Mouse (Mus musculus) midbrain, postnatal 0 days (tissue): ENCODE measurements around the gene Dclk1. TPM values are rescaled to one million over a fixed set of nuclear protein-coding genes. Genes with fewer than 3 reads are reported as not detected.

Experiments
- ATAC-seq: fragments of 200-750 bp; cut with Nextera tagmentation; 2 replicates; pipeline ENCODE4 v1.8.0; 2017; ENCODE audit warnings: moderate number of reproducible peaks, mild to moderate bottlenecking, moderate TSS enrichment, moderate library complexity; ENCODE audit not compliant: low FRiP score
- DNase-seq: peaks from one replicate; pipeline ENCODE4 v3.0.0-alpha.2; 2015; ENCODE audit warnings: low spot score
- H3K27ac ChIP-seq: fragments of 300-500 bp; sonication (generic); 2 replicates; pipeline ENCODE4 v1.5.1; 2014; ENCODE audit warnings: low read depth, mild to moderate bottlenecking, low read length, mixed read lengths
- H3K27me3 ChIP-seq: fragments of 300-500 bp; sonication (generic); 2 replicates; pipeline ENCODE4 v1.6.1; 2014; ENCODE audit warnings: low read length, control low read depth, mixed read lengths; ENCODE audit not compliant: insufficient read depth
- H3K36me3 ChIP-seq: fragments of 300-500 bp; sonication (generic); 2 replicates; pipeline ENCODE4 v1.6.1; 2014; ENCODE audit warnings: low read length, control low read depth, mixed read lengths; ENCODE audit not compliant: insufficient read depth
- H3K4me1 ChIP-seq: fragments of 300-500 bp; sonication (generic); 2 replicates; pipeline ENCODE4 v1.6.1; 2014; ENCODE audit warnings: mild to moderate bottlenecking, control low read depth, antibody characterized with exemption, low read length, mixed read lengths; ENCODE audit not compliant: insufficient read depth
- H3K4me2 ChIP-seq: fragments of 300-500 bp; sonication (generic); 2 replicates; pipeline ENCODE4 v1.6.1; 2014; ENCODE audit warnings: low read depth, mild to moderate bottlenecking, low read length, mixed read lengths; ENCODE audit not compliant: poor library complexity, severe bottlenecking
- H3K4me3 ChIP-seq: fragments of 300-500 bp; sonication (generic); 2 replicates; pipeline ENCODE4 v1.5.1; 2014; ENCODE audit warnings: low read depth, mild to moderate bottlenecking, low read length, moderate library complexity
- H3K9ac ChIP-seq: fragments of 300-500 bp; sonication (generic); replicated peaks from 2 replicates; pipeline ENCODE4 v1.6.1; 2014; ENCODE audit warnings: mild to moderate bottlenecking, low read length, moderate library complexity, mixed read lengths; ENCODE audit not compliant: poor library complexity, severe bottlenecking
- H3K9me3 ChIP-seq: fragments of 300-500 bp; sonication (generic); 2 replicates; pipeline ENCODE4 v1.6.1; 2016; ENCODE audit warnings: low read length, control low read depth
- CTCF ChIP-seq: IDR thresholded peaks from 2 replicates; pipeline ENCODE4 v1.5.1; 2016; ENCODE audit warnings: antibody characterized with exemption, mild to moderate bottlenecking
- WGBS: fragments of 180-500 bp; shearing (Covaris S2); extraction: QIAGEN DNeasy Blood & Tissue Kit; methylation state at CpG from one replicate; pipeline ENCODE4 v1.1.7; 2014; 5-methylcytosine and 5-hydroxymethylcytosine counted together
- polyA plus RNA-seq: library from polyadenylated mRNA; unstranded; fragments of >200 nt; fragmentation: Nextera tagmentation; extraction: Ambion mirVana; gene quantifications from 2 replicates; pipeline ENCODE4 v1.2.1, GENCODE M21; 2015
- total RNA-seq: library from RNA; depleted of rRNA; stranded (reverse); fragments of >200 nt; gene quantifications from 2 replicates; pipeline ENCODE4 v1.2.3, GENCODE M21; 2014

Dclk1 gene
- total and polyA plus RNA-seq, 2 experiments from 2014 or later = 219 to 307 TPM

- TF ChIP-seq CTCF = no peak
- WGBS = 72% methylated on average over 1 of the region's 1 CpGs
These were observed 75.9 kb downstream of the Dclk1 start for GRCm38 (mm10) chr3:55318021-55318420.

DNA sequence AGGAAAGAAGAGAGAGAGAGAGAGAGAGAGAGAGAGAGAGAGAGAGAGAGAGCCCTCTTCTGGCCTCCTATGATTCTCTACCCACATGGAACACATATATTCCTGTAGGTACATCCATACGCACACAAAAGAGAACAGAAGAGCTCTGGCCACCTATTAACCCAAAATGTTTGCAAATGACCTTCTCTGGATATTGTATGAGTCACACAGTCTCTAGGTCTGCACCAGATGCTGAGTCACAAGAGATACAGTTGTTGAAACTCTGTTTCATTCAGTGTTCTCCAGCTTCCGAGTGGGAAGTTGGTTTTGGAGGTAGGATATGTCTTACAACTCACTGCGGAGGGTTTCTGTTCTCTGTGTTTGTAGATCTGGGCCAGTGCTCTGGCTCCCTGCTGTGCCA is 78.4 kb downstream of the Dclk1 start:
- H3K27ac ChIP-seq = no peak overlapping the region
- no peak for DNase-seq
- H3K9me3 ChIP-seq = no peaks in the 10 kb centered on the region
- H3K4me2 ChIP-seq = no peak overlapping the region
- H3K9ac ChIP-seq = no peak overlapping the region
- 93% methylated on average over 3 of the region's 3 CpGs for WGBS
- TF ChIP-seq CTCF = no peak
- H3K27me3 ChIP-seq = no peaks in the 10 kb centered on the region
- ATAC-seq = no peak
- H3K4me3 ChIP-seq = no peak overlapping the region
- H3K36me3 ChIP-seq = no peaks in the 10 kb centered on the region
- no peaks in the 10 kb centered on the region for H3K4me1 ChIP-seq

More at GRCm38 (mm10) chr3:55318021-55318420, 75.9 kb downstream of the Dclk1 start:
- H3K27me3 ChIP-seq = no peaks in the 10 kb centered on the region
- H3K4me3 ChIP-seq = no peak overlapping the region
- no peaks in the 10 kb centered on the region for H3K36me3 ChIP-seq
- H3K9ac ChIP-seq = no peak overlapping the region
- no peaks in the 10 kb centered on the region for H3K4me1 ChIP-seq
- DNase-seq (no peak), ATAC-seq (no peak)
- H3K4me2 ChIP-seq = no peak overlapping the region
- no peak overlapping the region for H3K27ac ChIP-seq
- no peaks in the 10 kb centered on the region for H3K9me3 ChIP-seq

GRCm38 (mm10) chr3:55324029-55324428 is 81.9 kb downstream of the Dclk1 start:
- no peak for DNase-seq
- no peak for TF ChIP-seq CTCF
- Histone ChIP-seq H3K27me3 (no peaks in the 10 kb centered on the region), H3K27ac (no peak overlapping the region), H3K4me1 (no peaks in the 10 kb centered on the region), H3K4me2 (no peak overlapping the region), H3K36me3 (no peaks in the 10 kb centered on the region), H3K9me3 (no peaks in the 10 kb centered on the region), H3K4me3 (no peak overlapping the region), H3K9ac (no peak overlapping the region)
- no peak for ATAC-seq
- WGBS = 65% methylated on average over 1 of the region's 1 CpGs

DNA sequence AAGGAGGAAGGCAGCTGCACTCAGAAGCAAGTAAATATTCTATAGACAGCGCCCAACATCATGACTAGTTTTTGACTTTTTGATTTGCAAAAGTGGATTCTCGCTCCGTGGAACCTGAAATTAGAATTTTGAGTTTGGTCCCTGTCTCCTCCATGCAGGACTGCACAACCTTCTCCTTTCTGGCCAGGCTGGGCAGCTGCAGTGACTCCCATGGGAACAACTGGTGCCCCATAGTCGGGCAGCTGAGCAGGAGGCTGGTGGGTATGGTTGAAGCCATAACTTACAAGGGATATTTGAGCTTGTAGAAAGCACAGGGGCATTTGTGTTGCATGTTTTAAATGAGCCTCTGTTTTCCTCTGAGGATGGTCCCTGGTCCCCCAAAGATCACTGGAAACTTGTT is 88.3 kb downstream of the Dclk1 start:
- no peak overlapping the region for H3K4me2 ChIP-seq
- no peak overlapping the region for H3K9ac ChIP-seq
- DNase-seq = no peak
- TF ChIP-seq CTCF = no peak
- no peak overlapping the region for H3K4me3 ChIP-seq
- WGBS = 94% methylated on average over 4 of the region's 4 CpGs
- no peaks in the 10 kb centered on the region for H3K9me3 ChIP-seq
- H3K27ac ChIP-seq = no peak overlapping the region
- no peaks in the 10 kb centered on the region for H3K4me1 ChIP-seq
- H3K36me3 ChIP-seq = no peaks in the 10 kb centered on the region
- ATAC-seq = no peak
- no peaks in the 10 kb centered on the region for H3K27me3 ChIP-seq

- H3K36me3 ChIP-seq = no peaks in the 10 kb centered on the region
- no peak overlapping the region for H3K4me3 ChIP-seq
- no peaks in the 10 kb centered on the region for H3K9me3 ChIP-seq
- no peak for ATAC-seq
- TF ChIP-seq CTCF = no peak; the same call in 1 of the 2 replicates
- no peak overlapping the region for H3K27ac ChIP-seq
- DNase-seq = no peak
- no peak overlapping the region for H3K4me2 ChIP-seq
- H3K27me3 ChIP-seq = no peaks in the 10 kb centered on the region
- no peak overlapping the region for H3K9ac ChIP-seq
- H3K4me1 ChIP-seq = no peaks in the 10 kb centered on the region
These were observed 89.5 kb downstream of the Dclk1 start for GRCm38 (mm10) chr3:55331694-55332093.

DNA sequence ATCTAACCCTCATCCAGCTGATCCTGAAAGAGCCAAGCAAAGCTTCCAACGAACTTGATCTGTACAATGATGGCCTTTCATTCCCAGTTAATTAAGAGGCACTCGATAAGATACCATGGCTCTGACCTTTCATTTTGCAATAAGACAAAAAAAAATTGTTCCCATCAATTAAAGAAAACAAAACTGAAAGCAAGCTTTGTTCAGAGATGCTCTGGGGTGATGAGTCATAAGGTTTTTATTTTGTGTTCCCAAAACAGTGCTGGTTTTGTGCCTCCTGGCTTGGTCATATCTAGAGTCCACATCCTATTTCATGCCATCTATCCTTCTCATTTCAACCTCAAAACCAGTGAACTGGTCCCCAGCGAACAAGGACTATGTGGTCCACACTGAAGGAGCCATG is 91.3 kb downstream of the Dclk1 start:
- ATAC-seq (no peak), DNase-seq (no peak)
- Histone ChIP-seq H3K4me3 (no peak overlapping the region), H3K27me3 (no peaks in the 10 kb centered on the region), H3K36me3 (no peaks in the 10 kb centered on the region), H3K27ac (no peak overlapping the region), H3K9me3 (no peaks in the 10 kb centered on the region), H3K4me1 (no peaks in the 10 kb centered on the region), H3K9ac (no peak overlapping the region), H3K4me2 (no peak overlapping the region)
- 82% methylated on average over 3 of the region's 3 CpGs for WGBS
- no peak for TF ChIP-seq CTCF
